Mouse (Mus musculus): ENCODE data around the gene Pole3.
"Not testable (repeated sequence)": the region's sequence is repeated elsewhere in the genome, so short reads cannot be mapped to it uniquely, and the experiment has no call there.

Gene Pole3

GRCm38 (mm10) chr4:62487172-62487571 lies 37.7 kb downstream of the Pole3 start:
- no peak for DNase-seq (ENCODE audit: low spot score in 2 of 2)

GRCm38 (mm10) chr4:62486162-62486696 lies 38.6 kb downstream of the Pole3 start:
- DNase-seq (ENCODE audit: low spot score in 2 of 2), result peak in 1 of 2 experiments; percentile 14

DNA sequence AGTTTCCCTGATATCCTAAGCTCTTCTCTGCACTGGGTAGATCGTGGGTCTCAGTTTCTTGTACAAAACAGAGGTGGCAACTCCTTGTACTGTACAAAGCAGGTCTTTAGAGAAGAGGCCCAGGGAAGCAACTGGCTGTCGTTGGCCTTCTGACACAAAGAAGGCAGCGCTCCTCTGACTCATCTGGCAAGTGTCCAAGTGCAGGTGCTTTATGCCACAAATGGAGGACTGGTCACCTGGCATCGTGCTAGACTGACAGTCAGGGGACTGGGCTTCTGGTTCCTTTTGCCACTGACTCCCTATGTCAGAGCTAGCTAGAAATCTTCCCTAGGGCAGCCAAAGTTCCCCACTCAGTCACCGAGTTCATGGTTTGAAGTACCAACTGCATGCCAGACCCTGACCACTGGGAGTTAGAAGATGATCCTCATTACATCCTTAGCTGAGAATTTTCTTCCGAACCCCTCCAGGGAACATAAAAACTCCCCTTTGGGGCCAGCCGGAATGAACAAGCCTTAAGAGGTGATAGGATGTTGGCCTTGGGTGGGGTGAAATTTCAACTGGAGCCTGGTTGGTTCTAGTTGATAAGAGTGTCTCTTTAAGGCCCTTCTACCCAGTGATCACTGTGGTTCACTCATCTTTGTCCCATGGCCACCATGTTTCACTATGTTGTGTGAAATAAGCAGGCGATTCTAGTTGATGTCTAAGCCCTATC lies 39.3 kb downstream of the Pole3 start:
- peak in 1 of 2 experiments; percentile 39 for DNase-seq (ENCODE audit: low spot score in 2 of 2)

GRCm38 (mm10) chr4:62484928-62485327 lies 39.9 kb downstream of the Pole3 start:
- DNase-seq (ENCODE audit: low spot score in 2 of 2), result no peak

DNA sequence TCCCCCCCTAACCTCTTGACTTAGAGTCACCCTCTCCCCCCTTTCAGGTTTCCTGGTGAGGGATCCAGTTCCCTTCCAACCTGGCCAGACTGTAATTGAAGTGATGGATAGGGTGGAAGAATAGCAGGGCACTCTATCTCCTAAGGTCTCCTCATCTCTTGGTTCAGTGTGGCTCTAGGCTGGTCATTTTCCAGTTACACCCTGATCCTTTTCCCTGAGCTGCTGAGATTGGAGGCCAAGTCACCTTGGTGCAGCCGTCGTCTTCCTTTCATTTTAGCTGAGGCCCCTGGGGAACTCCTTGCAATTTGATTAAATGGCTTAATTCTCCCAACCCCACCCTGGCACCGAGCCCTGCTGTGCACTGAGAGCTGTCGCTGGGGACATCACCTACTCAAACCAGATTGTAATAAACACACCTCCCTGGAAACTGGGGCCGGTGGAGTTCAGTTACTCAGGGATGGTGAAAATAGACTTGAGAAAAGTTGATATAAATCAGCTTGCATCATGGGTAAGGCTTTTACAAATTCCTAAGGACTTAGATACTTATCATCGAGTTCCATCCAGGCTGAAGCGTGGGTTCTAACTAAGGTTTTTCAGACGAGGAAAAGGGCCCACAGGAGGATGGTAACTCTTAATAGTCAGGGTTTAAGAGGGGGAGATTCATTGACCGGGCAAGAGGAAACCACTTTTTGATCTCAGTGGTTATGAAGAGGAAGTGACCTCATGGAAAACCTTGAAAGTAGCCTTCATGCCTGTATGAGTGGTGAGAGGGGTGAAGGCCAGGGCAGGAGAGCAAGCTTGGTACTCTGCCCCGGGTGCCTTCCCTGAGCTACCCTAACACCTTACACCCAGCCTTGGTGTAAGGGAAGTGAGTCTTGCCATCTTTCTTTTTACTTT lies 43.9 kb downstream of the Pole3 start:
- DNase-seq (ENCODE audit: low spot score in 2 of 2), result no peak

- peak; percentile 41 to 57 for DNase-seq (ENCODE audit: low spot score in 2 of 2)
Observed at GRCm38 (mm10) chr4:62479937-62480708, 44.7 kb downstream of the Pole3 start, which contains the start of gene Bspry. Gene Bspry, plus strand, starts transcription at chr4:62480053.

GRCm38 (mm10) chr4:62479593-62479936 lies 45.3 kb downstream of the Pole3 start:
- DNase-seq (ENCODE audit: low spot score in 2 of 2), result not testable (repeated sequence)

- no peak for DNase-seq (ENCODE audit: low spot score in 2 of 2)
Observed at GRCm38 (mm10) chr4:62477542-62478244, 47.2 kb downstream of the Pole3 start.

DNA sequence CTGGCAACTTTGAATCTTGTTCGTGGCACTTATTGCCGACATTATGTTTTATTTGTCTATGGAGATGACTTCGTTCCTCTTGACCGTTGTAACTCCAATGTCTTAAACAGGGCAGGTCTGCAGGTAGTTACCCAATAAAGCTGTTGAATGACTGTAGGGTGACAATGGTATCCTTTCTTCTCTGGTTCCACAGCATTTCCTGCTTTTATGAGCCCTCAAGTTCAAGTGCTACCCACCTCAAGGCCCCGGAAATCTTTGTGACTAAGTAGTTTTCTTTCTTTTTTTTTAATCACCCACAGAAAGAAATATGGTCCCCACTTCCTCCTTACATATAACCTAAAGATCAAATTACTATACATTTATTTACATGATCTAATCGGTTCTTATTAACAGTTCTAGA lies 49.1 kb downstream of the Pole3 start:
- DNase-seq (ENCODE audit: low spot score in 2 of 2), result no peak

DNA sequence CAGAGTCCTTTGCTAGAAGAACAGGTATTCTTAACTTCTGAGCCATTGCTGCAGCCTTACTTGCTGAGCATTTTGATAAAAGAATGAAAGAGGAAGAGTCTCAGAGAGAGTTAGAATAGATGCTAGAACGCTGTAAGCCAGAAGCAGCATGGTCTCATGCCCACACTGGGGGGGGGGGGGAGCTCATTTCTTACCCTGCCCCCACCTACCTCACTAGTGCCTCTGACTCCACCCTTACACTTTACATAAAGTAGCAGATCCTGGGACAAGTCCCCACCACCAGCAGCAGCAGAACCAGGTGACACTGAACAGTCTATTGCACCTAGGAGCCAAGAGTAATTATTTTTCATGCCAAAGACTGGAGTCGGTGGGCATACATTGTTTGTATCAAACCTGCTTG lies 49.7 kb downstream of the Pole3 start:
- DNase-seq (ENCODE audit: low spot score in 2 of 2), result no peak
